Mouse (Mus musculus): Measurements from ENCODE around the gene Atp2b1. TPM values are rescaled to one million over a fixed set of nuclear protein-coding genes. Genes with fewer than 3 reads are reported as not detected.

Atp2b1 gene
- total and polyA plus RNA-seq, 2 experiments from 2014 or later = 189 to 299 TPM

DNA sequence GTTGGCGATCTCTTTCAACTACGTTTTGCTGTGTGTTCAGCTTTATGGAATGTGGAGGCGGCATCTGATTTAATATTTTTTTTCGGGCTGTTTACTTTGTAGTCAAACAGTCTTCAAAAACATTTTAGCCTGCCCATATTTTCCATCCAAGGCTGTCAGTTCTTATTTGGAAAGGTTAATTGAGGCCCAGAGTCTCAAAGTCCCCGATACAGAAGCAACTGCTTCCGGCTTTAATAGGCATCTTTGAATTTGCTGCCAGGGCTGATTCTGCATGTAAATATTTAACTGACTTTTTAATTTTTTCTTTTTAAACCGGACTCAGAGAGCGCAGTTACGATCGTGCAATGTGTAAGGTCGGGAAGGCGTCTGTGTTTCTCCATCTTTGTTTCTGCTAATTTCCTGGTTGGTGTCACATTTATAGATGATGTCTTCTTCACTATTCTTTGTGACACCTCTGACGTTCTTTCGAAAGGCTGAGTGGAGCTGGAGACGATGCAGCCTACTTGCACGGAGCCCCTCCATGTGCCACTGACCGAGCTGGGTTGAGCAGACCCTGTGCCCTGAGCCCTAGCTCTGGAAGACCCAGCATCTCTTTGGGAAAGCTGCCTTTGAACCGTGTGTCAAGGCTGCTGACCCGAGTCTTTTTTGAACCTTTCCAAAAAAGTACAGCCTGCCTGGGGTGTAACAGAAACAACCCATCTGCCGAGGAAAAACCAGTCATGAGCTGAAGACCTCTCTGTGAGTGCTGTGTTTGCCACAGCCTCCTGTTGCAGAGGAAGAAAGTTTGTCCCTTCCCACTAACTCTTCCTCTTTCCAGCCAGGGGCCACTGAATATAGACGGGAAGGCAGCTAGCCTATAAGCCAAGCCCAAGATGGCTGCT, 123.2 kb downstream of the Atp2b1 start:
- Histone ChIP-seq H3K9ac (replicated peaks; ENCODE audit: low read length, poor library complexity, severe bottlenecking) (no peak overlapping the region), H3K27me3 (ENCODE audit: insufficient read depth, low read length) (no peaks in the 10 kb centered on the region), H3K27ac (ENCODE audit: low read depth, low read length) (no peak overlapping the region), H3K4me3 (ENCODE audit: low read depth, low read length) (no peak overlapping the region), H3K4me2 (ENCODE audit: low read depth, low read length, poor library complexity, severe bottlenecking) (no peak overlapping the region), H3K36me3 (ENCODE audit: insufficient read depth, low read length) (no peaks in the 10 kb centered on the region), H3K9me3 (ENCODE audit: low read length) (no peaks in the 10 kb centered on the region), H3K4me1 (ENCODE audit: insufficient read depth, low read length) (no peaks in the 10 kb centered on the region)
- DNase-seq (ENCODE audit: low spot score) = no peak
- no peak for TF ChIP-seq CTCF (IDR thresholded peaks at IDR 0.05)
- 83% methylated on average over 21 of the region's 21 CpGs for WGBS
- no peak for ATAC-seq (ENCODE audit: low FRiP score)

DNA sequence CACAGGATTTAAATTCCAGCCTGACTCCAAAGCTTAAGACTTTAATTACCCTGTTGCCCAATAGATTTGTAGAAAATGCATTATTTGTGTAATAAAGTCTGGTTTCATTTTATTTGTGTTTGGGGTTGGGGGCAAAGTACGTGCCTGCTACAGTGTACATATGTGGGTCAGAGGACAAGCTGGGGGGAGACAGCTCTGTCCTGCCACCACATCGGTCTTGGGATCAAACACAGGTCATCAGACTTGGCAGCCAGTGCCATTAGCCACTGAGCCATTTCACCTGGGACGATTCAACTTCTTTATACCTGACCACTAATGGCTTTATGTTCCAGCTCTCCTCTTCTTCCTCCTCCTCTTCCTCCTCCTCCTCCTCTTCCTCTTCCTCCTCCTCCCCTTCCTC, 124.7 kb downstream of the Atp2b1 start:
- WGBS = 86% methylated on average over 3 of the region's 3 CpGs
- no peaks in the 10 kb centered on the region for H3K27me3 ChIP-seq (ENCODE audit: insufficient read depth, low read length)
- no peak overlapping the region for H3K27ac ChIP-seq (ENCODE audit: low read depth, low read length)
- no peak overlapping the region for H3K4me2 ChIP-seq (ENCODE audit: low read depth, low read length, poor library complexity, severe bottlenecking)
- H3K4me1 ChIP-seq (ENCODE audit: insufficient read depth, low read length) = no peaks in the 10 kb centered on the region
- H3K4me3 ChIP-seq (ENCODE audit: low read depth, low read length) = no peak overlapping the region
- DNase-seq (ENCODE audit: low spot score) = no peak
- no peak for ATAC-seq (ENCODE audit: low FRiP score)
- H3K9me3 ChIP-seq (ENCODE audit: low read length) = no peaks in the 10 kb centered on the region
- no peak for TF ChIP-seq CTCF (IDR thresholded peaks at IDR 0.05)
- no peaks in the 10 kb centered on the region for H3K36me3 ChIP-seq (ENCODE audit: insufficient read depth, low read length)
- no peak overlapping the region for H3K9ac ChIP-seq (replicated peaks; ENCODE audit: low read length, poor library complexity, severe bottlenecking)

DNA sequence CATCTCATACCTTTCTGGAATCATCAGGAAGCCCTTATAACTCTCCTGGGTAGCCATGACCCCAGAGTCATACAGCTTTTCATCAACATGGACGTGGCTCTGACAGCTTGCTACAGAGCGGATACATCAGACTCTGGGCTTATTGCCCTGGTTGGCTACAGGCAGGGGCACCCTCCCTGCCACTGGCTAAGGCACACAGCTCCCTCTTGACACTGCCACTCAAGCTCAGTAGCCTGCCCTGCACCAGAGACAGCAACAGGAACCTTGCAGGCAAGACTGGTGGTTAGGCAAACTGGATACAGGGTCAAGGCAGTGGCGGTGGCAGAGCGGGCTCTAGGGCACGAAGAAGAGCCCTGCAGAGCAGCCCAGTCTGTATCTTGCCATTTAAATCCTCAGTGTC, 126.0 kb downstream of the Atp2b1 start:
- ATAC-seq (ENCODE audit: low FRiP score) (no peak), DNase-seq (ENCODE audit: low spot score) (no peak)
- 94% methylated on average over 5 of the region's 5 CpGs for WGBS
- Histone ChIP-seq H3K27me3 (ENCODE audit: insufficient read depth, low read length) (no peaks in the 10 kb centered on the region), H3K4me2 (ENCODE audit: low read depth, low read length, poor library complexity, severe bottlenecking) (no peak overlapping the region), H3K36me3 (ENCODE audit: insufficient read depth, low read length) (no peaks in the 10 kb centered on the region), H3K27ac (ENCODE audit: low read depth, low read length) (no peak overlapping the region), H3K4me3 (ENCODE audit: low read depth, low read length) (no peak overlapping the region), H3K4me1 (ENCODE audit: insufficient read depth, low read length) (no peaks in the 10 kb centered on the region), H3K9me3 (ENCODE audit: low read length) (no peaks in the 10 kb centered on the region), H3K9ac (replicated peaks; ENCODE audit: low read length, poor library complexity, severe bottlenecking) (no peak overlapping the region)
- no peak for TF ChIP-seq CTCF (IDR thresholded peaks at IDR 0.05)

DNA sequence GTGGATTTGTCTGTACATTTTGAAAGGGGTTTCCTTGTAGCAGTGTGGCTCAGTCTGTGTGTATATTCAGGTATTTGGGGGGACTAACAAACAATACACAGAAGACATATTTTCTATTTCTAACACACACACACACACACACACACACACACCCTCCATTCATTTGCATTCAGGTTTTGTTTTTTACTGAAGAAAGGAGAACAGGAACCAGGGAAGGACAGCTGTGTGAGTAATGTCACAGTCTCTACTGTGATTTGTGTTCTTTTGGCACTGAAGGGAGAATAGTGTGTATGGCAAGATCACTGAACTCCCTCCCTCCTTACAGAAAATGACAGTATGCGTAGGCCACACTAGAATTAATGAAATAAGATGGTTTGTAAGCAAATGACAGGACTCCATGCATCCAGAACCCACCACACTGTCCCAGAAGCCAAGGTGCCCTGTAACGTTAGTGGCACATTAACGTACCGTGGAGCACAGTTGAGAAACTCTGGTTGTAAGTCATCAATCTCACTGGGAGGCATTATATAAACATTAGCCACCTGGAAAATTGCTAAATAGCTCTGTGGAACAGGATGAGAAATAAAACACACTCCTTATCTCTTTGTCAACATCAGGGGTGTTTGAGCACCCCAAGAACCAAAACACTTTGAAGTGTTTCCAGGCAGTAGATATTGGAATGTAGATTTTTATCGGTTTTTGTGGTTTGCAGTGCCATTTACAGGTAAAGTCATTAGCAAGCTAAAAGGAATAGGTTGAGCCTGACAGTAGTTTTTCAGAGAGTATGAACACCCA, 132.7 kb downstream of the Atp2b1 start:
- WGBS = 93% methylated on average over 5 of the region's 5 CpGs
- Histone ChIP-seq H3K27me3 (ENCODE audit: insufficient read depth, low read length) (no peaks in the 10 kb centered on the region), H3K27ac (ENCODE audit: low read depth, low read length) (no peak overlapping the region), H3K4me1 (ENCODE audit: insufficient read depth, low read length) (no peaks in the 10 kb centered on the region), H3K9me3 (ENCODE audit: low read length) (no peaks in the 10 kb centered on the region), H3K9ac (replicated peaks; ENCODE audit: low read length, poor library complexity, severe bottlenecking) (no peak overlapping the region), H3K4me2 (ENCODE audit: low read depth, low read length, poor library complexity, severe bottlenecking) (no peak overlapping the region), H3K4me3 (ENCODE audit: low read depth, low read length) (no peak overlapping the region), H3K36me3 (ENCODE audit: insufficient read depth, low read length) (no peaks in the 10 kb centered on the region)
- DNase-seq (ENCODE audit: low spot score) = no peak
- no peak for TF ChIP-seq CTCF (IDR thresholded peaks at IDR 0.05)
- no peak for ATAC-seq (ENCODE audit: low FRiP score)

DNA sequence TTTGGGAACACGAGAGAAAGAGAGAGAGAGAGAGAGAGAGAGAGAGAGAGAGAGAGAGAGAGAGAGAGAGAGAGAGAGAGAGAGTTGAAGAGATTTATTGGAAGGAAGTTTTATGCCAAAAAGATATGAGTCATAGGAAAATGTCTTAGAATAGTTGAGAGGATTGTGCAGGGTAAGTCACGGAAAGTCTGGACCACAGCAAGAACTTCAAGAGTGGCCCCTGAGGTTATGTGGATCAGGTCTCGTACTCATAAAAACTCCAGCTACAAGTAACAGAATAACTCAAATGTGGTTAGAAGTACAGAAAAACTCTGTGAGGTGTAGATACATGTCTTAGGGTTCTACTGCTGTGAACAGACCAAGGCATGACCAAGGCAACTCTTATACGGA, 133.3 kb downstream of the Atp2b1 start:
- no peaks in the 10 kb centered on the region for H3K4me1 ChIP-seq (ENCODE audit: insufficient read depth, low read length)
- H3K27ac ChIP-seq (ENCODE audit: low read depth, low read length) = no peak overlapping the region
- no peak overlapping the region for H3K4me2 ChIP-seq (ENCODE audit: low read depth, low read length, poor library complexity, severe bottlenecking)
- H3K9ac ChIP-seq (replicated peaks; ENCODE audit: low read length, poor library complexity, severe bottlenecking) = no peak overlapping the region
- 88% methylated on average over 4 of the region's 4 CpGs for WGBS
- no peaks in the 10 kb centered on the region for H3K27me3 ChIP-seq (ENCODE audit: insufficient read depth, low read length)
- H3K4me3 ChIP-seq (ENCODE audit: low read depth, low read length) = no peak overlapping the region
- DNase-seq (ENCODE audit: low spot score) (no peak), ATAC-seq (ENCODE audit: low FRiP score) (no peak)
- no peak for TF ChIP-seq CTCF (IDR thresholded peaks at IDR 0.05)
- no peaks in the 10 kb centered on the region for H3K9me3 ChIP-seq (ENCODE audit: low read length)
- no peaks in the 10 kb centered on the region for H3K36me3 ChIP-seq (ENCODE audit: insufficient read depth, low read length)

DNA sequence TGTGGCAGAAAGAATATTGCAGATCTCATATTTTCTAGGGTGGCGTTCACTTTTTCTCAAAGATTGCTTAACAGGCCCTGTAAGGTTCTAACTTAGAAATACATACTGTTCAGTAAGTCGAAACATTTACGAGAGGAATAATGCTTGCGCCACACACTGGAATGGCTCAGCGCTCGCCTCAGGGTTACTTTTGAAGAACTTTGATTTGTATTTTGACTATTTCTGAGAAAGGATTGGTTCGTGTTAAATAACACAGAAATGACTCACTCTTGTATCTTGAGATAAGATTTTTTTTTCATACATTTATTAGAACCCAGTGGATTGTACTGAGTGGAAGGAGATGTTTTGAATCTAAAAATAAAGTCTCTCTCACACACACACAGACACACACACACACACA, 135.9 kb downstream of the Atp2b1 start:
- DNase-seq (ENCODE audit: low spot score) = no peak
- Histone ChIP-seq H3K36me3 (ENCODE audit: insufficient read depth, low read length) (no peaks in the 10 kb centered on the region), H3K27ac (ENCODE audit: low read depth, low read length) (no peak overlapping the region), H3K9ac (replicated peaks; ENCODE audit: low read length, poor library complexity, severe bottlenecking) (no peak overlapping the region), H3K4me1 (ENCODE audit: insufficient read depth, low read length) (no peaks in the 10 kb centered on the region), H3K27me3 (ENCODE audit: insufficient read depth, low read length) (no peaks in the 10 kb centered on the region), H3K9me3 (ENCODE audit: low read length) (no peaks in the 10 kb centered on the region), H3K4me2 (ENCODE audit: low read depth, low read length, poor library complexity, severe bottlenecking) (no peak overlapping the region), H3K4me3 (ENCODE audit: low read depth, low read length) (no peak overlapping the region)
- WGBS = 86% methylated on average over 7 of the region's 7 CpGs
- no peak for TF ChIP-seq CTCF (IDR thresholded peaks at IDR 0.05)
- no peak for ATAC-seq (ENCODE audit: low FRiP score)
